Mouse (Mus musculus) cerebellum, adult 9-11 months (tissue): Measurements from ENCODE around the gene Dpp9.

Experiments
- DNase-seq: peaks from one replicate; pipeline ENCODE4 v3.0.0; 2022

Gene Dpp9

DNA sequence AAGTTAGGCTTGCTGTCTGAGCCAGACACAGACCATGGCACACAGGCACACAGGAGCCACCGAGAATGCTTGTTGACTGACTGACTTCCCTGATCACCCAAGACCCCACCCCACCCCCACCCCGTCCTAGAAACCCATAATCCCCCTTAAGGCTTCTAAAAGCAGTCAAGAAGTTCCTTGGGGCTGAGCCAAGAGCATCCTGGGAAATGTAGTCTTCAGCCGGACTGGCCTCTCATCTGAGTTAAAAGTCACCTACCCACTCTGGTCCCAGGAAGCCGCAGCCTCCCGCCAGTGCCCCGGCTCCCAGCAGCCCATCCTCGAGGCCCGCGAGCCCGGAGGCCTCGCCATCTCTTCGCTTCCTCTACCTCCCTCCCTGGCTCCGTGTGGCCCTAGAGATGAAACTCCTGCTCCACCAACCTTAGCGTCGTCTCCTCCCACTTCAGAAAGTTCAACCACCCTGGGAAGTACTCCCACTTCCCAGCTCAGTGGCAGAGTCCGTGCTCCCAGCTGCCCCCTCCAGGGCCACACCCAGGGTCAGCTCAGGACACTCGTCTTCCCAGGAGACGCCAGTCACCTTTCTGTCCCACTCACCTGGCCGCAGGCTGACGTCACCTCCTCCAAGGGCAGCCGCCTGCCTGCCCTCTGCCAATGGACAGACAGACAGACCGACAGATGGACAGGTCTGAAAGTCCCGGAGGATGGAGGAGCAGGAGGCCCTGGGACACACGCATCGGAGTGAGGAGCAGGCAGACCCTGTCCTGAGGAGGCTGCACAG, 80.7 kb downstream of the Dpp9 start:
- DNase-seq = peak; percentile 56
